Mouse (Mus musculus) urinary bladder, postnatal 10 days (tissue): ENCODE results near the gene Mcam.

Source experiments
- DNase-seq: peaks from one replicate; pipeline ENCODE4 v3.0.0; 2022; ENCODE audit warnings: low spot score

The Mcam gene

GRCm38 (mm10) chr9:44135731-44136411 is 1.6 kb downstream of the Mcam start:
- DNase-seq = no peak

DNA sequence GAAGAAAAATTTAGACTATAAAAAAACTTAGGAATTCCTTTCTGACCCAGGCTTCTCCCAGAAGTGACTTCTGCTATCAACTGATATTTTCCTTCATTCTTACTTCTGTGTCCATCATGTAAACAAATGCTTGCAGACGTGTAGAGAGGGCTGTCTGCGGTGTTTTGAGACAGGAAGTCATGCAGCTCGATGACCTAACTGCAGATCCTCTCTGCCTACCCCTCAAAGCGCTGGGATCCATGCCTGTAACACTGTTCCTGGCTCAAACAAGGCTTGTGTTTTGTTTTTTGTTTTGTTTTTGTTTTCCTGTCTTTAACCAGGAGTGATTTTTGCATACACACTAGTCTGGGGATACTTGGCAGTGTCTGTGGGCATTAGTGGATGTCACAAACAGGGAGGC is 3.6 kb downstream of the Mcam start:
- no peak for DNase-seq

DNA sequence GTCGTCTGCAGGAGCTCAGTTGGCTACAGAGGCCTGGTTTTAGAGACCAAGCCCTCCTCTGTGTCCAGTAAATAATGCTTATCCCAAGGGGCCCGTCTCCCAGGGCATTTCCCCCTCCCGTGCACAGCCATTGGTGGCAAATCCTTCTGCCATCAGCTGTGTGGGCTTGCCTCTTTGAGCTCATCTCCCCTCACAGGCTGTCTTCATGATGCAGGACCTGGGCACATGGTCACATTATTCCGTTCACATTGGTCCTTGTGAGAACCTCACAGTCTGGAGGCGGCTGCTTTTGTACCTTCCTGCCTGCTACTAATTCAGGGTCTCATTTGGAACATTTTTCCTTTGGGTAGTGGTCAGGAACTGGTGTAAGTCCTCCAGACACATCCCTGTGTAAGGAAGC is 7.7 kb downstream of the Mcam start:
- DNase-seq = no peak

DNA sequence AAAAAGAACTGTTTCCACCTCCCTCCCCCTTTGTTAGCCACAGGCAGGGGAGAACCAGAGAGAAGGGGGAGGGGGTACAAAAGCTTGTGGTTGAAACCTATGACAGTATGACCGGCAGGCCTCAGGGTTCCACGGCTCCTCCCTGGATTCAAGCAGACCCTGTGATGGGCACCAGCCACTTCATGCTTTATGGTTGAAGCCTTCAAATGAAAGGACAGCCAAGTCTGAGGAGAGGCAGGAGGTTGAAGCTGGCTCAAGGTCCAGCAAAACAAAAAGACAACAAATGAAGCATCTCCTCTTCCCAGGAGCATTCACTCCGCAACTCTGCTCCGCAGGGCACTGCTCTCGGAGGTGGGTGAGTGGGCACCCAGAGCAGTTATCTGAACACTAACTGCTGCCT is 9.2 kb downstream of the Mcam start:
- DNase-seq = no peak

GRCm38 (mm10) chr9:44144023-44144717 is 9.9 kb downstream of the Mcam start:
- no peak for DNase-seq

GRCm38 (mm10) chr9:44144718-44145060 is 10.4 kb downstream of the Mcam start:
- DNase-seq = no peak

- no peak for DNase-seq
Measured at GRCm38 (mm10) chr9:44147290-44147689, 13.0 kb downstream of the Mcam start.

- DNase-seq = no peak
Measured at GRCm38 (mm10) chr9:44159886-44160285, 25.6 kb downstream of the Mcam start.

- DNase-seq = no peak
Measured at GRCm38 (mm10) chr9:44168931-44169330, 34.7 kb downstream of the Mcam start.

GRCm38 (mm10) chr9:44170691-44171151 is 36.5 kb downstream of the Mcam start:
- no peak for DNase-seq

DNA sequence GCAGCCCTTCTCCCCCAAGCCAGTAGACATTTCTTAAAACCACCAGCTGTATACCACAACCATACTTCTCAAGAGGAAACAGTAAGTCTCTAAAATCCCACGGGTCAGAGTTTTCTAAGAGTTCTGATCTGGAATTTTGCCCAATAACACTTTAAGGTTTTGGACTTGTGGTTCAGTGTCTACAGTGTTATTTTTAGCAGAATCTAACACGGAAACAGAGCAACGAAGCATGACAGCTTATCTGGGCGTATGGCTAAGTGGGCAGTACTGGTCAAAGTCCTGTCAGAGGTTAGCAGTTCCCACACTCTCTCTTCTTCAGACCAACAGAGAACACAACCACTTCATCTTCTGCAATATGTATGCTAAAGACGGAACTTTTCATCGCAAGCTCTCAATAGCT is 41.3 kb downstream of the Mcam start:
- no peak for DNase-seq

GRCm38 (mm10) chr9:44175957-44176356 is 41.7 kb downstream of the Mcam start:
- DNase-seq = no peak

GRCm38 (mm10) chr9:44177405-44177804 is 43.1 kb downstream of the Mcam start:
- DNase-seq = no peak

GRCm38 (mm10) chr9:44178389-44178788 is 44.1 kb downstream of the Mcam start:
- no peak for DNase-seq

DNA sequence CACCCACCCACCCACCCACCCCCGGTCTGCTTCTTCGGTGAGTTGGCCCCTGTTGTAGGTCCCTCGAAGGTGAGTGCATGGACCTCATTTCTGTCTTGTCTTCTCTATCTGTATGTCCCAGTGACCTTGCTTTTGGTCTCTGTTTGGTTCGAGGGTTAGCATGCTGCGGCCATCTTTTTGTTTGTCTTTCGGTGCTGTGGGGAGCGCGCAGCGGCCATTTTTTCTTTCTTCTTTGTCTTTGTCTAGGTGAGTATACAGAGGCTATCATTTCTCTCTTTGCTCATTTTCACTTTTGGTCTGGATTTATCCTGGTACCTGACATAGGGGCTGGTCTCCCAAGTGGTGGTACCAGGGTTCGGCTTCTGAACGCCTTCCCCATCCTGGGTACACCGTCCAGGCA is 44.5 kb downstream of the Mcam start:
- no peak for DNase-seq

GRCm38 (mm10) chr9:44181537-44181936 is 47.3 kb downstream of the Mcam start:
- DNase-seq = no peak

GRCm38 (mm10) chr9:44182260-44182659 is 48.0 kb downstream of the Mcam start:
- no peak for DNase-seq

DNA sequence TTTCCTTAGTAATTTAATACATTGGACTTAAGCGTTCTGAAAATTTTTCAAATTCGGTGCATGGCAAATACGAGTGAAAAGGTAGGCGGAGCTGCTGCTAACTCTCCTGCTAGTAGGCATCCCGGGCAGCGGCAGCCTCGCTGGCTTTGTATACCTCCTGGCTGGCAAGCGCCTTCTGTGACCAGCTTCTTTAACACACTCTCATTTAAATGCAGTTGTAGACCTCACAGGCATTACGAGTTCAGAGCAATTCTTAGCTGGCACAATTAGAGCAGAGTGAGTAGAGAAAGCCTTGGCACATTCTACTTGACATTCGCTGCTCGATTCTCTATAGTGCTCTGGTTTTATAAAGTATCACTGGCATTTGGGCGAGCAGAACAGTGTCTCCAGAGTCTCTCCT is 54.0 kb downstream of the Mcam start:
- no peak for DNase-seq

DNA sequence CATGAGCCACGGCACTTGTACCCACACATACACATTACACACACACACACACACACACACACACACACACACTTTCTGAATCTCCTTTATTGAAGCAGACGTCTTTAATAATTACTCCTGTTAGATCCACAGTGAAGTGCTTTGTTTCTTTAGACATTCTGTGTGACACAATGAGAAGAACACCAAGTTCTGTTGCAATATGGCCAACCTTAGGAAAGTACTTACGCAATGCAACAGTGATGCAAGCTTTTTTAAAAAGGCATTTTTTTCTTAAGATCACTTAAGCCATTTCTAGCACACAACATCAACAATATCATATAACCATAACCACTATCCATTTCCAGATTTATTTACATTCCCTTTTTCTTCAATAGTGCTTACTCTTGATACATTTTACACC is 56.9 kb downstream of the Mcam start:
- no peak for DNase-seq

- no peak for DNase-seq
Measured at GRCm38 (mm10) chr9:44192312-44192711, 58.0 kb downstream of the Mcam start.
